Mouse (Mus musculus) thymus, postnatal 0 days (tissue): ENCODE results near the gene Wdr35. TPM values are rescaled to one million over a fixed set of nuclear protein-coding genes. Genes with fewer than 3 reads are reported as not detected.

Source experiments
- DNase-seq: peaks from one replicate; pipeline ENCODE4 v3.0.0-alpha.2; 2015; ENCODE audit warnings: low spot score
- polyA plus RNA-seq: library from polyadenylated mRNA; unstranded; fragments of >200 nt; fragmentation: Nextera tagmentation; extraction: Ambion mirVana; gene quantifications from 2 replicates; pipeline ENCODE4 v1.2.1, GENCODE M21; 2015

Gene Wdr35
- 5.3 and 5.5 TPM in 2 replicates for polyA plus RNA-seq

GRCm38 (mm10) chr12:8973820-8974465, at the start of gene Wdr35:
Gene Wdr35 (plus strand): TSS chr12:8973892.
- DNase-seq, result peak; percentile 89

DNA sequence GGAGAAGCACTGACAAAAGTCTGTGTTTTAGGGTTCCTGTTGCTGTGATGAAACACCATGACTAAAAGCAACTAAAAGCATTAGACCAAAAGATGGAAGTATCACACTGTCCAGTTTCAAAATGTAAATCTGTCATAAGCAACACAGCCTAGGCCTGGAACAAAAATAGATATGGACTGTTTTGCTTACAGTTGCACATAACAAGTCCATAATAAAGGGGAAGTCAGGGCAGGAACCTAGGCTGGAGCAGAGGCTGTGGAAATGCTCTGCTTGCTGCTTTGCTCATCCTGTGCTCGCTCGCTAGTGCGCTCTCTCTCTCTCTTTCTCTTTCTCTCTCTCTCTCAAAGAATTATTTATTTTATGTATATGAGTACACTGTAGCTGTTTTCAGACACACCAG, 46.0 kb upstream of the Wdr35 start:
- no peak for DNase-seq

- DNase-seq, result no peak
These were observed 44.9 kb upstream of the Wdr35 start for GRCm38 (mm10) chr12:8928766-8929165.

GRCm38 (mm10) chr12:8931083-8931482, 42.6 kb upstream of the Wdr35 start:
- no peak for DNase-seq

- no peak for DNase-seq
These were observed 38.3 kb upstream of the Wdr35 start for GRCm38 (mm10) chr12:8935349-8935748.

GRCm38 (mm10) chr12:8936210-8936609, 37.5 kb upstream of the Wdr35 start:
- peak; percentile 21 for DNase-seq

- no peak for DNase-seq
These were observed 34.2 kb upstream of the Wdr35 start for GRCm38 (mm10) chr12:8939490-8939889.

DNA sequence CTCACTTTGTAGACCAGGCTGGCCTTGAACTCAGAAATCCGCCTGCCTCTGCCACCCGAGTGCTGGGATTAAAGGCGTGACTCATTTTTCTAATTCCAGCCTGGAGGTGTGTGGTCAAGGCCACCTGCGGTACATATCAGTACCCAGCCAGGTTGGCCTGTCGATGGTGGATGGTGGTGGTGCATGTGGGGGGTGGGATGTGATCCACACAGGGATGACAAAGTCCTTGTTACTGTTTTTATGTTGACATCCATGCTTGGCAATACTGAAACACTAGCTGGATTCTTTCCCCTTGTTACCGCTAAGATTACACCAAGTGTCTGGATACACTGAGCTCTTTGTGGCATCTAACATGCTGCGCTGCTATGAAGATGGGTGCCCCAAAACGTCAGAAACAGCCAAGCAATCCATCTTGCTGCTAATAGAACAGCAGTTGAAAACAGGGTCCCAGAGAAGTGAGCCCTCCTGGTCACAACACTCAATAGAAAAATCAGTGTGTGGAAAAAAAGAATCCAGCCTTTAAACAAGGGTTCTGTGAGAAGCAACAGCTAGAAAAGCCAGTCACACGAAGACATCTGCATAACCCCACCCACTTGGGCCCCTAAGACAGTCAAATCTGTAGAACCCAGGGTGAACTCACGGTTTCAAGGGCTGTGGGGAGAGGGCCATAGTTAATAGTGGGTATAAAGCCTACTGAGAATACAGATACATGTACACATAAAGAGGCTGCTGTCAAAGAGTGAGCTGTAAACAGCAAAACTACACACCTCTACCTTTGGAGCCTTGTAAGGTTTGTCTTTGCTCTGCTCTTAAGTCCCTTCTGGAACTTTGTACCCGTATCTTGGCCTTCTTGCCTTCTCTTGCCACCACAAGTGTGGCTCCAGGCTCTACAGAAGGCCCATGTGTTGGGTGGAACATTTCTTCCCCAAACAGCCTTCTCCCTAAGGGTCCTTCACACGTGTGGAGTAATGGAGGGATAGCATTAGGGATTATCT, 33.4 kb upstream of the Wdr35 start:
- DNase-seq, result no peak

GRCm38 (mm10) chr12:8941131-8941615, 32.5 kb upstream of the Wdr35 start:
- no peak for DNase-seq

- DNase-seq, result no peak
These were observed 31.8 kb upstream of the Wdr35 start for GRCm38 (mm10) chr12:8941699-8942392.

DNA sequence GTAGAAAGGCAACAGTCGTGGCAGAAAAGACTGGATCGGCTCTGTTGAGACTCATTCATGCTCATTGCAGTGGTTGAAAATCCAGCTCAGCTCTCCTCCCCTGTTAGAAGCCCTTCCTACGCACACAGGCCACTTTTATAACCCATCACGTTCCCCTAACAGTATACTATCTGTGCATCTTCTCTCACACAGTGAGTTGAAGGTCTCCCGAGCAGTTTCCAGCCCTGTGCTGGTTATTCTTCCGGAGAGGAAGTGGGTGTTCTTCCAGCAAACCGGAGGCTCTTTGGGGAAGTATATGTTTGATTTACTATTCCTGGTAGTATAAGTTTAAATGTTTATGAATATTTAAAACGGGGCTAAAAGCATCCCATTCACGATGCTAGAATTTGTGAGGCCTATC, 26.5 kb upstream of the Wdr35 start:
- no peak for DNase-seq

DNA sequence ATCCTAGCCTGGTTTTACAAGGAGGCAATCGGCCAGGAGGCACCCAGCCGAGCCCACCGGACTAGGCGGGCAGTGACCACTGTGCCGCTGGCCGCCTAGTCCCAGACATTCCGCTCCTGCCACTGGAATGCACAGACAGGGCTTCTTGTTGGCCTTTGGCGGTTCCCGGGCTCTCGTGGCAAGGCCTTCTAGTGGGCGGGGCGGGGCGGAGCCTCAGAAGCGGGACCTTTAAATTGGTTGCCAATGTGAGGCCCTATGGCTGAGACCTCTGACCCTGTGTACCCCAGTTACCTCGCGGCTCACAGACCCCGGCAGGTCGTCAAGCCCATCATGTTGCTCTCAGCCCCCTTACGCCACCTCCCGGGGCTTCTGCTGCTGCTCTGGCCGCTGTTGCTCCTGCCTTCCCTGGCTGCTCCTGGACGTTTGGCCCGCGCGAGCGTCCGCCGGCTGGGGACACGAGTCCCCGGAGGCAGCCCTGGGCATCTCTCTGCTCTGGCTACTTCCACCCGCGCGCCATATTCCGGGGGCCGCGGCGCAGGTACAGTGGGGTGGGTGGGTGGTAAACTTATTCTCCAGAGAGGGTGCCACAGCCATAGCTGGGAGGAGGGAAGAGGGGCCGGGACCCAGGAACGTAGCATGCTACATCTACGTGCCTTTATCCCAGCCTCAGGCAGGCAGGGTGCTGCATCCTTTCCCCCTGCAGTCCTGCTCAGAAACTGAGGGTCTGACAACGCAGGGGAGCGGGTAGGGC, 25.8 kb upstream of the Wdr35 start, which contains the start of gene Matn3:
TSS of gene Matn3 (plus strand) at position 216 of the 751 bp plus-strand sequence.
- no peak for DNase-seq

DNA sequence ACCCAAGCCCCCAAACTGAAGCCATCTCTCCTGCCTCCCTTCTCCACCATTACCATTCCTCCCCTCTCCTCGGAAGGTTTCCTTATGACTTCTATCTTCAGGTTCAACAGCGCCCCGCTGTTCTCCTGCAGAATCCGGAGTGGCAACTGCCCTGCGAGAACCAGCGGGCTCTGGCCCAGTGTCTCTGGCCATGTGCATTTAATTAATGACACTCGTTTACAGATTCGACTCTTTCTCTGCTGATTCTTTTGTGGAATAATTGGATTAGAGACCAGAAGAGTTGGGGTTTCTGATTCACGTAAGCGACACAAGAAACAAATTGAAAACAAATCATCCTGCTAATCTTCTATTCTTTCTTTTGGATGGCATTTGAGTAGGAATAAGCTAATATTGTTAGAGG, 20.6 kb upstream of the Wdr35 start:
- DNase-seq, result no peak

DNA sequence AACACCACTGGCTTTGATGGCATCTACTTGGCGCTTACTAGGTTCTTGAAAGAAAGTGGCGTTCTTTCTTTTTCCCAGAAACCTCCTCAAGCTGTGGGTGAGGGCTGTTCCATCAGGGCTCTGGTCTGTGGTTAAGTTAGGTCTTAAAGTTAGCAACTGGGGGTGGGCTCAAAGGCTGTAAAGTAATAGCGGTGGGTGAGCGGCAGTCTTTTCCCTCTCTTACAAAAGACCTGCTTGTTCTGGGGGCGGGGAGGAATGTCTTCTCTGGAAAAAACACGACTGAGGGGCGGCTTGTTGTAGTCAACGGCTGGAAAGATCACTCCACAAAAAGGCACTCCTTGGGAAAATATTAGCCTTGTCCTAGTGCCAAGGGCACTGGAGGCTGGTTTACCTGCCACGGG, 19.5 kb upstream of the Wdr35 start:
- no peak for DNase-seq

DNA sequence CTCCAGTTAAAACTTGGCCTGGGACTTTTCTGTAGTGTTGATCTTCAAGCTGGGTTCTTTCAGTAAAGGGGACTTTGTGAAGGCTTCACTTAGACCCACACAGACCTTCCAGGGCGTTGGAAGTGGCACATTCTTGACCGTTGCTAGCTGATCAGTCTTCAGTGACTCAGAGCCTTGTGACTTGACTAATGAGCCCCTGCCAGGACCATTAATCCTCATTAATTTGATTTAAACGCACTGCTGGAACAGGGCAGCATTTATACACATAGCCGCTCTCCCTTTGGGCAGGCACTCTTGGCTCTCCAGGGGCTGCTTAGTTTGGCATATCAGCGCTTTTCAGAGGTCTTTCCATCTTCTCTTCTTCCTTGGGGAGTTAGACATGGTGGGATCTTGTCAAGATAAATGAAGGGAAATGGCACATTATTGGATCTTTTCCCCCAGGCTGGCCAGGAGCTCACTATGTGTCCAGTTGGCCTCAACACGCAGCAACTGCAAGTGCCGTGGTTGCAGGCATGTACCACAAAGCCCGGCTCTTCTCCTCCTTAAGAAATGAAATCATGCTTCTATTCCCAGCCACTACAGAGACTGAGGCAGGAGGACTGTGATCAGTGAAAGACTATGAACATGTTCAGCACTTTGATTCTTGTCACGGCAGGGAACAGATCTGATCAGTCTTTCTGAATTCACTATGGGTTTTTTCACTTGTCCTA, 11.9 kb upstream of the Wdr35 start:
- DNase-seq, result no peak

- DNase-seq, result no peak
These were observed 3.9 kb upstream of the Wdr35 start for GRCm38 (mm10) chr12:8969828-8970227.

GRCm38 (mm10) chr12:8975076-8975475, 1.4 kb downstream of the Wdr35 start:
- DNase-seq, result no peak

DNA sequence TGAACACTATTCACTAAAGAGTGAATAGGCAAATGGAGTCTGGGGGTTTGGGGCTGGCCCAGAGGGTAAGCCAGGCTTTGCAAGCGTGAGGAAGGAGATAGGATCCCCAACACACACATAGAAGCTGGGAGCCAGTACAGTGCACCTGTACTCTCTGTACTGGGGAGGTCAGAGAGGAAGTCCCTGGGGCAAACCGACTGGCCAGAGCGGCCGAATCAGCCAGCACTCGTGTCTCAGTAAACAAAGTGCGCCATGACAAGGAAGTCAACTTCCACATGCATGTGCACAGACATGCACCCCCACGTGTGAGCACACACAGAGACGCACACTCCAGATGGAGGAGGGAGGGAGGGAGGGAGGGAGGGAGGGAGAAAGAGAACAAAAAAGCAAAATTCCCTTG, 19.5 kb downstream of the Wdr35 start:
- no peak for DNase-seq

DNA sequence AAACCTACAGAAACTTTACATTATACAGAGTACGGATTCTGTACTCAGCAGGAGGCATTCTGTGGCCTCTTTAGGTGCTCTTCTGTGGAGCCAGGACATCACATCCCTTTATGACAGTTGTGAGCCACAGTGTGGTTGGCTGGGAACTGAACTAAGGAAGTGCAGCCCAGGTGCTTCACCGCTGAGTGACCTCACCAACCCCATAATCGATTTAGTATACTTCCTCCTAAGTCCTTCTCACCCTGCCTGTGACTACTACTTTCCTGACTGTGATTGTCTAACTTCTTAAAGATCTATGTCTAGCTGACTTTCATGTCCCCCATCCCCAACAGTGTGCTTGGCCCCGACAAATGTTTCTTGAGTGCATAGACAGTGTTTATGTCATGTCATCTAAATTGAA, 24.6 kb downstream of the Wdr35 start:
- no peak for DNase-seq

DNA sequence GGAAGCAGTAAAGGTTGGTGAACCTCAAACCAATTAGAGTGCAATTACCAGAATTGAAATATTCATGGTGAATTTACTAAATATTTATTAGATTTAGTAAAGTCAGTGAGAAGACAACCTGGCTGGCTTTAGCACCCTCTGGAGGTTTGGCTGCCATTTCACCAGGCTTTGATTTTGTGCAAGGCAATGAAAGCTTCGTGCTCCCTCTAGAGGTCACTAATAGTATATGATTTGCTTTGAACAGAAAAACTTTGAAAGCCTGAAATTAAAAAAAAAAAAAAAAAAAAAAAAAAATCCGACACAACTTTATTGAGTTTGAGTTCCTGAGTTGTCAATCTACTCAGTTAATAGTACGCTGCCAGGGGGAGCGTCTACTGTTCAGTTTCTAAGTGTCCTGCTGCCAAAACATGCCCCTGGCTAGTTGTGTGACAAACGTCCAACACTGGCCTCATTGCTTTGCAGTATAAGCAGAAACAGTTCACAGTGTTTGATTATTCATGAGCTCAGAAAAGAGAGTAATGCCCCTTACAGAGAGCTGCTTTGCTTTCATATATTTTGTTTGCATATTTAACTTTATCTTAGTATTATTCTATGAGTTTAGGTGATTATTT, 28.5 kb downstream of the Wdr35 start:
- peak; percentile 76 for DNase-seq
